Mouse (Mus musculus): ENCODE measurements around the gene Nhsl1. TPM values are rescaled to one million over a fixed set of nuclear protein-coding genes. Genes with fewer than 3 reads are reported as not detected.

Gene Nhsl1
- total RNA-seq, 2 experiments from 2014 or later, result under 0.01 TPM; not detected in 1

DNA sequence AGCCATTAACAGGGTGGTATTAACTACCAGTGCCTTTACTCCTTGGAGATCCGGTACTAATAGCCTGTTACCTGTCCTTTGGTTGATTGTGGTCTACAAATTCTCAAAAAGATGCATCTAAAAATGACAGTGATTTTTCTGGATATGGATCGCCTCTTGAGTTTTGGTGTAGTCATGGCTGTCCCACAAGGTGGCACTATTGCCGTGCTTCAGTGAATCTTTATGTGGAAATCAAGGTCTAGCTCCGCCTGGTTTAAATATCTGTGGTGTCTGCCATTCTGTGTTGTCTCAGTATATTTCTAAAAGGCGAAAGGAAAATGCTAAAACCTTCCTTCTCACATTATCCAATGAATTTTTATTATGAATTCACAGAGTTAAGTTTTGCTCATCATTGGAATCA is 72.8 kb downstream of the Nhsl1 start:
- ATAC-seq (replicated peaks; ENCODE audit: low FRiP score, poor library complexity, severe bottlenecking), result no peak

DNA sequence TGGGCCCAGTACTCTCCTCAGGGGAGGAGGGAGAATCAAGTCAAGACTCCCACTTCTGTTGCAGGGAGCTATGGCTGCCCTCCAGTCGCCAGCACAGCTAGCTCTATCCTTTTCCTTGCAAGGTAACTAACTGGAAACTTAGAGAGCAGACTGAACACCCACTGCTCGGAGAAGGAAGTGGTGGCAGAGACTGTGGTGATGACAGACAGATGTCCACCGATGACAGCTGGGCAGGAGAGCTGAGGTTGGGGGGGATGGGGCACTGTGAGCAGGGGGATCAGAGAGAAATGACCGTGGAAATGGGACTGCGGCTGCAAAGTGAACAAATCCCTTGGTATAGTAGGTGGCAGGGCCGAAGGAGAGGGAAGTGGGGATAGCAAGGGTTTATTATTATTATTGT is 73.5 kb downstream of the Nhsl1 start:
- no peak for ATAC-seq (replicated peaks; ENCODE audit: low FRiP score, poor library complexity, severe bottlenecking)

DNA sequence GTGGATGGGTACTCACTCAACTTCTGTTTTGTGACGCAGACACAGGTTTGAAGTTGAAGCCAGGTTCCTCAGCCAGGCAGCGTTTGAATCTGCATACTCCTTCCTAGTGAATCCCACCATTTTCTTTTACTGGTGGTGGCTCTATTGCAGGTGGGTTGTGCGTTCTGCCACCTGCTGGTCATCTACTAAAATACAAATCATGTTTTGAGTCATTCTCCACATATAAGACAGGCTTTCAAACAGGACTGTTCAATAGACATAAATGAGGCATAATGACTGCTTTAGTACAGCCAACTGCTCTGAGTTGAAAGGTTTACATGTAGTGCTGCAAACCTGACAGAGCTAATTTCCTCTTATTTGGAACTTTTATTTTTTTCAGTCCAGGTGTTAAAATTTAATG is 75.0 kb downstream of the Nhsl1 start:
- ATAC-seq (replicated peaks; ENCODE audit: low FRiP score, poor library complexity, severe bottlenecking), result no peak

DNA sequence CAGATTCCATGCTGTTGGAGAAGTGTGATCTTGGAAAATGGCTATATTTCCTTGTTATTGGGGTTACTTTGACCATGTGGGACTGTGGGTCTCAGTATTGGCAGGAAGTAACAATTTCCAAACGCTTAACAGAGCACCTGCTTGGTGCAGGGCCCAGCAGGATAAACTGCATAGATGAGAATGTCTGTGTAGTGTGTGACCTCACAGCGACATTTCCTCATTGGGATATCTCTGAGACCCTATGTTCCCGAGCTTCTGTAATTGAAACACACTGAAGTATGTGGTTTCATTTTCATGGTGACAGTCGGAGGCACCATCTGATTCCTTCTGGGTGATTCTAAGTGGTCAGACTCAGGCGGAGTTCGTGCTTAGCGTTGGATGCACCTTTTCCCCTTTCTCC is 75.5 kb downstream of the Nhsl1 start:
- no peak for ATAC-seq (replicated peaks; ENCODE audit: low FRiP score, poor library complexity, severe bottlenecking)

DNA sequence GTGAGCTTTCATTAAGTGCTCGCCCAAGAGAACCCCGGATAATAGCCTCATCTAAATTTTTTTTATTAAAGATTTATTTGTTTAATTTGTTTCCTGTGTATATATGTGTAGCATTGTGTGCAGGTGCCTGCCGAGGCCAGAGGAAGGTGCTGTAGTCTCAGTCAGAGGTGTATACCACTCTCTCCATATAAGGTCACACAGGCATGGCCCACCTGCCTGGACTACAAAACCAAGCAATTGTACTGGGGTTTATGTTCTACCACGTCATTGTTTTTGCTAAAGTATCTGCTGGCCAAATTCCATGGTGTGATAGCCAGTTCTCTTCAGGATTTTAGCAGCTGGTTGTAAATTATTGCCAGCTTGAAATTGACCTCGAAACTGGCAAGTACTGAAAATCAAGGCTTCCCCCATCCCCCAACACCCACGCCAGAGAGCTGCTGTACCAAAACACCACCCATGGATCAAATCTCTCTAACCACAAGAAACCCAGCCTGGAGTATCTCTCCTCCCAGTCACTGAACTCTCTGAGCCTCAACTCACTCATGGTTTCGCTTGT is 81.4 kb downstream of the Nhsl1 start:
- ATAC-seq (replicated peaks; ENCODE audit: low FRiP score, poor library complexity, severe bottlenecking), result no peak

DNA sequence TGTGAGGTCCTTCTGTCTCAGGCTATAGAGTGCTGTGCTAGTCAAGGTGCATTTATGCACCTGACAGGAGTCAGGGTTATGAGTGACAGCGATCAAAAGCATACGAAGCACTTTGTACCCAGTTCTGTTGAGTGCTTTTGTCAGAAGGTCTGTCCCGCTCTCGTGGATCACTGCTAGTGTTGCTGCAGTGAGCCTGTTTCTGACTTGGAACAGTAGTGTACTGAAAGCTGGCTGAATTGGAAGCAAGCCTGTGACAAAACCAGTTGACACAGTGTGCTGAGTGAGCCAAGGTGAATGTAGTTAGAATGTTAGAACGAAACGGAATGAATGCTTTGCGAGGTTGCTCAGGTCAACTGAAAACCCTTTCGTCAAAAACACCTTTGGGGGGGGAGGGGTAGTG is 82.2 kb downstream of the Nhsl1 start:
- ATAC-seq (replicated peaks; ENCODE audit: low FRiP score, poor library complexity, severe bottlenecking), result no peak

DNA sequence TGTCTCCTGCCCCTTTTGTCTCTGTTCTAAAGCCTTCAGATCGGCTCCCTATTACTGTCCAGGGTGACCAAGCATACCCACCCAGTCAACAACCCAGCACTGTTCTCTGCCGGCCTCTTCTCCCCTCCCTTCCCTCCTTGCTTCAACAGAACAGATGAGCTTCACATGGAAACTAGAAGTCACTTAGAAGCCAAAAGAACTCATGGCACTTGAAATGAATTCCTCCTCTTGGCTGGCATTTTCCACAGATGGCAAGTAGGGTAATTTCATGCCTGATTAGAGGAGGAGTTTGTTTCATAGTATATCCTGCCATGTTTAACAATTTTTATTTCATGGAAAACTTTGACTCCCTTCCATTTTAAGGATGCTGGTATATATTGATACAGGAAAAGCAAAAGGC is 85.2 kb downstream of the Nhsl1 start:
- ATAC-seq (replicated peaks; ENCODE audit: low FRiP score, poor library complexity, severe bottlenecking), result no peak

DNA sequence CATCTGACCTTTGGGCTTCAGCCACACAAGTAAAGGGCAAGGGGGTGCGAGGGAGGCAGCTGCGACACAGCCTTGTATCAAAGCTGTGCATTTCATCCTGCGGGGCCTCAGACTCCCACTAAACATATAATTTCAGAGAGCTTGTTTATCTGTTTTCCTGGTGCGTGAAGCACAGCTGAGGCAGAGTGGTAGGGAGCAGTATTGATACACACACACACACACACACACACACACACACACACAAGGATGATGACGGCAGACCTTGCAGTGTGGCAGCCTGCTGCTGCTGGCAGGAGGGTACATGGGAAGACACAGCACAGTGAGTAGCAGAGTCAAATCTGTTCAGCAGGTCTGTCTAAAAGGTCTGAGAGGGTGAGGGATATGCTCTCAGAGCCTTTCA is 85.9 kb downstream of the Nhsl1 start:
- no peak for ATAC-seq (replicated peaks; ENCODE audit: low FRiP score, poor library complexity, severe bottlenecking)

DNA sequence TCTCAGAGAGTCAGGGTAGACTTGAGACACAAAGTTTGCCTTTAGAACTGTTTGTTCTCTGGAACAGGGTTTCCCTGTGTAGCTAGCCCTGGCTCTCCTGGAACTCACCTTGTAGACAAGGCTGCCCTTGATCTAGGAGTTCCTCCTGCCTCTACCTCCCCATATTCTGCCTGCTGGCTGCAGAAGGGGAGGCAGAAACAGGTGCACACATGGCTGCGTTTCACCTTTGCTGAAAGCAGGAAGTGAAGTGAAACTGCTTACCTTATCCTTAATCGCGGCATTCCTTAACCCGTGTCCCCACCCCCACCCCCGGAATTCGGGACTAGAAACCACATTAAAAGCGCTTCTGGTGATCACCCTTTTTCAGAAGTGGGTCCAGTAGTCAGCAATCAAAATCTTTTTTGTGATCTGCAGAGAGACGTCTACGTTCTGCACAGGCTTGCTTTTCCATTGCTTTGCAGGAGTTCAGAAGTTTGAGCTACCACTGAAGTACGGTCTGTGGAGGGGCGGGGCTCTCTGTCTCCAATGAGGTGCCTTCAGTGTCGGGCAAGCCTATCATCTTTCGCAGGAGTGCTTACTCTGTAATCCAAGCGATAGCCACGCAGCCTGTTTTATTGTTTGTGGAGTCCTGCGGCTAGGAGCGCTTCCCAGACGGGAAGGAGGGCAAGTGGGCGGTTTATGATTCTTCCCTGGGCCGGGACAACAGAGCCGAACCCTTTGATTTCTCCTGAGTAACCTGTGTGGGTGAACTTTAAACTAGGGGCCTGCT is 88.5 kb downstream of the Nhsl1 start:
- ATAC-seq (replicated peaks; ENCODE audit: low FRiP score, poor library complexity, severe bottlenecking), result no peak

DNA sequence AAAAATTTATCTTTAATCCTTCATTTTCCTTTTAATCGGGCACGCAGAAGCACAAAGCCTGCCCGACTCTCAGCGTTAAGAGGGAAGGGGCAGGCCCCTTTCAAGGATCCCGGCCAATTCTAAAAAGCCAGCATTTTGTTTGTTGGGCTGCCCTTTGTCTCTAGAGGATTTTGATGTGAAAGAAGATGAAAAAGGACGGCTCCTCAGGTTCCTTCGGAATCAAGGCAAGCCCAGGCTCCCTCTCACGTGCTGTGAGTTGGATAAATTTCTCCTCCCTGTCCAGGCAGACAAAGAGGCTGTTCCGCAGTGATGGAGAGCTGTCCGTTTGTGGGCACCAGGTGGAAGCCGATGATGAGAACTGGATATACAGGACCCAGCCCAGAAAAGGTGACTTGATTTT is 89.3 kb downstream of the Nhsl1 start:
- ATAC-seq (replicated peaks; ENCODE audit: low FRiP score, poor library complexity, severe bottlenecking), result no peak

DNA sequence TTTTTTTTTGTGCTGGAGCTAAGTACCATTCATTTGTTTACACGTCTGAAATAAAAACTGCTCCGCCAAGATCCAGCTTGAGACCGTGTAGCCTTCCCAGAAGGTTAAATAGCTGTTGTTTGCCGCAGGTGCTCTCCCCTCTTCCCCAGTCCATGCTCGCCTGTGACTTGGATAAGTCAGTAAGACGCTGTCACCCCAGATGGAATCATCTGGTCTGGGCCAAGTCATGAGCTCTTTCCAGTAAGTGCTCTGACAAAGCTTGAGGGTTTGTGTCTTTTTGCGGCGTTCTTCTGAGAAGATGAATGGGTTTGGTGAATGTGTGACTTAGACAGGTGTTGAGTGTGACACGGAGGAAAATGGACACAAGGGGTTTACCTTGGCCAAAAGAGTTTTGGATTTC is 89.8 kb downstream of the Nhsl1 start:
- no peak for ATAC-seq (replicated peaks; ENCODE audit: low FRiP score, poor library complexity, severe bottlenecking)

DNA sequence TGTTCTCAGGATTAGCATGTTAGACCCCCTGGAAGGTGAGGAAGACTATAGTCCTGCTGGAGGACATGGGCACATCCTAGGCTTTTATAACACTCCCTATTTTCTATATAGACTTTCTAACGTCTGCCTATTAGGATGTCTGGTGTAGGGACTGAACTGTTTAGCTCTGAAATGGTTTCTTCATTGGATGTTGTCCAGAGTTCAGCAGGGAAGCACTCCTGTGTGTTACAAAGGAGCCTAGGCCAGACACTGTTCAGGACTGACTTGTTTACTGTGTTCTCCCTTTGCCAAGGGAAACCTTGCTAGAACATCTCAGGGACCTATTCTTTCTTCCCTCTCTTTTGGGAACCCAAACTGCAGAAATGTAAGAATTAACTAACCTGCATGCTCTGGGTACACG is 90.3 kb downstream of the Nhsl1 start:
- ATAC-seq (replicated peaks; ENCODE audit: low FRiP score, poor library complexity, severe bottlenecking), result no peak

DNA sequence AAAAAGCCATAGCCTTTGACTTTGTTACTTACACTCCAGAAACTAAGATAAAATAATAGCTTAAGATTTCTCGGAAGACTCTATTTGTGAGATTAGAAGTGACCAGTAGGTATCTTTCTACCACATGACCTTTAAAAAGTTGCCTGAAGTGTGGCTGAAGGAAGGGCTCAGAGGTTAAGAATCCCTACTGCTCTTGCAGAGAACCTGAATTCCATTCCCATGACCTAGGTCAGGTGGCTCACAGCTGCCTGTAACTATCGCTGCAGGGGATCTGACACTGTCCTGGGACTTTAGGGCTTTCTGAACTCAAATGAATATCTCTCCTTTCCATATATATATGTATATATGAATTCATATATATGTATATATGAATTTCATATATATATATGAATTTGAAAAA is 92.5 kb downstream of the Nhsl1 start:
- no peak for ATAC-seq (replicated peaks; ENCODE audit: low FRiP score, poor library complexity, severe bottlenecking)

DNA sequence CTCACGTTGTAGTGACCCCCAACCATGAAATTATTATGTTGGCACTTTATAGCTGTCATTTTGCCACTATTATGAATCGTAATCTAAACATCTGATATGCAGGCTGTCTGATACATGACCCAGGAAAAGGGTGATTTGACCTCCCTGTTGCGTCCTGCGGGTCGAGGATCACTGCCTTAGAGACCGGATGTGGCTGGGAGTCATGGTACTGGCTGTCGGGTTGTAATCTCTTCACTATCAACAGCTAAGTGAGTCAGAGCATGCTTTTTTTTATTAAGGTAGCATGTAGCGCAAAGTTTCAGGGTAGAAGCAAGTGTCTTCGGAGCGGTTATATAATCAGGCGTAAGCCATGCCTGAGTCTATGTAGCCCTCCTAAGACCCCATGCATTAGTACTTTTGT is 97.2 kb downstream of the Nhsl1 start:
- ATAC-seq (replicated peaks; ENCODE audit: low FRiP score, poor library complexity, severe bottlenecking), result no peak

DNA sequence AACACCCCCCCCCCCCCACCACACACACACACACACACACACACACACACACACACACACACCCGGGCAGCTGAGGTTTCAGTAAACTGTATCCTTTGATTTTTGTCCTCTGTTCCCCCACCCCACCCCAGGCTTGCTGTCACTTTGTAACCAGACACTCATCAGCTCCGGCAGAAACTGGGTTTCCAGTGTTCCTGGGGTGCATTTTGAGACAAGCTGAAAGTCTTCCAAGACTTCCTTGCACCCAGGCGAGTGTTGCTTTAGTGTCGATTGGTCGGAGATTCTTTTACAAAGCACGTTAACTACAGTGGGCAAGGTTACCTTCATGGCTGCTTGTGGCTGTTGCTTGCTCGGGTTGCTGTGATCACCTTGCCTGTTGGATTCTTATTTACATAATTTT is 99.4 kb downstream of the Nhsl1 start:
- ATAC-seq (replicated peaks; ENCODE audit: low FRiP score, poor library complexity, severe bottlenecking), result no peak

DNA sequence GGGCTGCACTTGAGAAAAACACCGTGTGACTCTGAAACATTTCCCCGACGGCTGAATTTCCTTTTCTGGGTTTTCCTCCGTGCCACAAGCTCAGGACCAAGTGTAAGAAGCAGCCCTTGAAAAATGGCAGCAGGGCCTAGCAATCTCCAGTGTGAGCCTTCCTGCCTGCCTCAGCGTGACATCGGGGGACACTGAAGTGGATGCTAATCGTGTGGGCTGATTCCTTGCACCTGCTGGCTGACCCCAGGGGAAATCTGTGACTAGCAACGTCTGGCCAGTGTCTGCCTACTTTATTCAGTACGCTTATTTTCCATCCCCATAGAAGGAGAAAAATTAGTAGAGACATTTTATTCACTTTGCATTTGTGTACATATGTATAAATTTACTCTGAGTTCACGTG is 100.7 kb downstream of the Nhsl1 start:
- ATAC-seq (replicated peaks; ENCODE audit: low FRiP score, poor library complexity, severe bottlenecking), result no peak

DNA sequence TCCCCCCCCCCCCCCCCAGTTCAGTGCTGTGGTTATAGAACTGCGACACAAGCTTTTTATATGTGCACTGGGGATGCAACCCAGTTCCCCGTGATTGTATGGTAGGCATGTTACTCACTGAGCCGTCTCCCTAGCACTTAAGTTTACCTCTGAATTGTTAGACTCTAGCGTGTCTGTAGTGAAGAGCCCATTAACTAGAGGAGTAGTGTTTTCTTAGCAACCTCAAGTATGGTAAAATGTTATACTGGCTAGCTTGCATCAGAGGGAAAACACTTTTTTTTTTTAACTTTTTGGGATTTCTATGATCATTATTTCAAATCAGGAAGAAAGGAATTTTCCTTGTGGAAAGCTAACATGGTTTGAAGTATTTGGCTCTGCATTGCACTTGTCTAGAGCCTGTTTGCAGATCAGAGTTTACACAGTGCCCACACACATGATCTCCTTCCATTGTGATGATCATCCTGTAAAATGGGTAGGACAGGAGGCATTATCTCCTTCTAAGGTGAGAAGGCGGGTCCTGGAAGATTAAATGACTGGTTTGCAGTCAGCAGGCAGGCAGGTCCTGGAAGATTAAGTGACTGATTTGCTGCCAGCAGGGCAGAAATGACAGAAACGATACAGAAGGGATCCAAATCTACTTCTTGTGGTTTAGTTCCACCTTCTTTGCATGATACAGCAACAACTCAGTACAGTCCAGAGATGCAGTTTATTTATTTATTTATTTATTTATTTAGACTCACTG is 101.6 kb downstream of the Nhsl1 start:
- no peak for ATAC-seq (replicated peaks; ENCODE audit: low FRiP score, poor library complexity, severe bottlenecking)

DNA sequence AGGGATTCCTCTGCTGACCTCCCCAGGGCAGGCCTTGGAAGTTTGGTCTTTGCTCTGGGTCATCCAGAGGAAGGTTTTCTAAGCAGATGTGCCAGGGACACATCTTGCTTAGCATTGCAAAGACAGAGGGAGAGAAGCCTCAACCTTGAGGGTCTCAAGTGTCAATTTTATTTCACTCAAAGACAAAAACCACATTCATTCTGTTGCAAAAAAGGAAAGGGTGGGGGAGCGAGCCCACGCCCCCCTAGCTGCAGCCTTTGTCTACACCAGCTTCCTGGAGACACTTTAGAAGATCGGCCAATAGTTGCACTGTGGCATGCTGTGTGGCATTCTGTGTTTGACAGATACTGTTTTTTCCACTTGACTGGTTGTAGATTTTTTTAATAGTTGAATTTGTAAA is 104.2 kb downstream of the Nhsl1 start:
- no peak for ATAC-seq (replicated peaks; ENCODE audit: low FRiP score, poor library complexity, severe bottlenecking)

DNA sequence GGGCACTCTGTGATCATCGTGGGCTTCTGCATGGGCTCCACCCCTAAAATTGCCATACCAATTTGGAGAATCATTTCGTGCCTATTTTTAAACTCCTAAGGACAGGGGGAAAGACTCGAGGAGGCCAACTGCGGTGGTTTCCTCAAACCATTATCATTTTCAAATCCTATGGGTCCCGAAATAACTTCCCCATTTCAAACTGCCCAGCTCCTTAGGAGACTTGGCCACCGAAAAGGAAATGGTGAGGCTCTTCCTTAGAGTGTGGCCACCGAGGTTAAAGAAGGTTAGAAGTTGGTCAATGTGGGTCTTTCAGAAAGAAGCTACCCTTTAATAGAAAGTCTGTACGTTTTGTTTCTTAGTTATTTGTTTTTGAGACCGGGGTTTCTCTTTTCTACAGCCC is 104.8 kb downstream of the Nhsl1 start:
- ATAC-seq (replicated peaks; ENCODE audit: low FRiP score, poor library complexity, severe bottlenecking), result no peak

DNA sequence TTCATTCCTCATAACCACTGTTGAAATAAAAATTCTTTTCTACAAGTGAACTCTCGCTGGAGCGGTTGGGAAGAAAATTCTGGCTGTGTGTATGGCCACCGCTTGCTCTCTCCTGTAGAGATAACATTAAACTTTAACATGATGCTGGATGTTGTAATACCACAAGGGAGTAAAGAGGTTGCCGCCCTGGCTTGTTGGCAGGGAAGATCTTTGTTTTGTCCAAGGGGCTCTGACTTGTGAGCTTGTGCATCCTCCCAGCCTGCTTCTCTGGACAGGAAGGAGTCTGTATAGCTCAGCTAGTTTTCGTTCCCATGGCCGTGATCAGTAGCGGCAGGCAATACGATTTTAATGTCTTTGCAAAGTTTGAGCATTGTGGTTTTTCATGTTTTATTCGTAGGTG is 109.1 kb downstream of the Nhsl1 start:
- no peak for ATAC-seq (replicated peaks; ENCODE audit: low FRiP score, poor library complexity, severe bottlenecking)

DNA sequence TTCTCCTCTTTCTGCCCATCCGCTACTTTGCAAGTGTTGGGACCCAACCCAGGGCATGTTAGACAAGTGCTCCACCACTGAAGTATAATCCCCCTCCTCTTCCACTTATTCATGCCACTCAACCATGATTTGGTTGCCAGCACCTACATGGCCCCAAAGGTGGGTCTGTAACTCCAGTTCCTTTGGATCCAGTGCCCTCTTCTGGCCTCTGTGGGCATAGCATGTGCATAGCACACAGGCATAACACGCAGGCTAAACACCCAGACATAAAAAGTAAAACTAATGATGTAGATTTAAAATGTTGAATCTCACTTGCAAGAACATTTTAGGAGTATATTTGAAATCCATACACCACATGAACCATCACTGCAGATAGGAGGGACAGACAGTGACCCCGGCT is 110.7 kb downstream of the Nhsl1 start:
- no peak for ATAC-seq (replicated peaks; ENCODE audit: low FRiP score, poor library complexity, severe bottlenecking)

All from erythroid progenitor cell, adult 5-6 weeks (primary cell).